Mouse (Mus musculus) E14TG2a.4 (cell line): ENCODE measurements around the gene Ntm.

ENCODE experiments used
- CTCF ChIP-seq: conservative IDR thresholded peaks from 2 replicates; pipeline ENCODE4 v1.5.1; 2014; ENCODE audit warnings: low read length
- NANOG ChIP-seq: IDR thresholded peaks from 2 replicates; pipeline ENCODE4 v1.6.1; 2014; ENCODE audit warnings: borderline replicate concordance, low read length, mixed read lengths
- POU5F1 ChIP-seq: IDR thresholded peaks from 2 replicates; pipeline ENCODE4 v1.6.1; 2014; ENCODE audit warnings: low read length, borderline replicate concordance

DNA sequence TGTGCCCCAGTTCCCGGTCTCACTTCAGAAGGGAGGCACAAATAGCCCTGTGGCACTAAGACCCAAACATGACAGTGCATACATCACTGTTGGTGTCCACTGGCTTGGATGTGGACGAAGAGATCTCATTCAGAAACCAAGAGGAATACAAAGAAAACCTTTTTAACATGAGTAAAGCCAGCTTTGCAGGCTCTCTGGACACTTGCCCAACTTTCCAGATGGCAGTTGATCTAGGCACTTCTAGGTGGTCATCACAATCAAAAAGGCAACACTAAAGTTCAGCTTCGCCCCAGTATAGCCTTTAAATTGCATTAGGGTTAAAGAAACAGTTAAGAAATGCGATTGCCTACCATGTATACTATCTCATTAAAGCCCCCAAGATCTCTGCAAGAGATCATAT, 264.7 kb downstream of the Ntm start:
- no peak for TF ChIP-seq CTCF
- no peak for TF ChIP-seq NANOG
- TF ChIP-seq POU5F1 = no peak
